Mouse (Mus musculus) intestine, postnatal 0 days (tissue): ENCODE measurements around the gene T2. TPM values are rescaled to one million over a fixed set of nuclear protein-coding genes. Genes with fewer than 3 reads are reported as not detected.
A peak's percentile ranks its signal among the peaks of the same experiment; 100 is the strongest.
"Not testable (repeated sequence)": the region's sequence is repeated elsewhere in the genome, so short reads cannot be mapped to it uniquely, and the experiment has no call there.

Source experiments
- ATAC-seq: fragments of 200-750 bp; cut with Nextera tagmentation; 2 replicates; pipeline ENCODE4 v1.8.0; 2017; ENCODE audit warnings: mild to moderate bottlenecking, moderate TSS enrichment, moderate library complexity
- H3K27ac ChIP-seq: fragments of 300-500 bp; sonication (generic); 2 replicates; pipeline ENCODE4 v1.5.1; 2014; ENCODE audit warnings: mild to moderate bottlenecking, low read depth, low read length, moderate library complexity
- H3K27me3 ChIP-seq: fragments of 300-500 bp; sonication (generic); replicated peaks from 2 replicates; pipeline ENCODE4 v1.6.1; 2014; ENCODE audit warnings: low read length, mixed read lengths; ENCODE audit not compliant: control insufficient read depth, insufficient read depth
- H3K36me3 ChIP-seq: fragments of 300-500 bp; sonication (generic); 2 replicates; pipeline ENCODE4 v1.6.1; 2014; ENCODE audit warnings: mild to moderate bottlenecking, moderate library complexity; ENCODE audit not compliant: control insufficient read depth, insufficient read depth
- H3K4me1 ChIP-seq: fragments of 300-500 bp; sonication (generic); replicated peaks from 2 replicates; pipeline ENCODE4 v1.6.1; 2014; ENCODE audit warnings: antibody characterized with exemption, low read length, mixed read lengths; ENCODE audit not compliant: control insufficient read depth, insufficient read depth
- H3K4me2 ChIP-seq: fragments of 300-500 bp; sonication (generic); replicated peaks from 2 replicates; pipeline ENCODE4 v1.6.1; 2014; ENCODE audit warnings: low read depth, mild to moderate bottlenecking, moderate library complexity
- H3K4me3 ChIP-seq: fragments of 300-500 bp; sonication (generic); 2 replicates; pipeline ENCODE4 v1.5.1; 2014; ENCODE audit warnings: low read depth, low read length
- H3K9ac ChIP-seq: fragments of 300-500 bp; sonication (generic); 2 replicates; pipeline ENCODE4 v1.6.1; 2014; ENCODE audit warnings: mild to moderate bottlenecking, low read depth, low read length
- H3K9me3 ChIP-seq: fragments of 300-500 bp; sonication (generic); 2 replicates; pipeline ENCODE4 v1.6.1; 2016; ENCODE audit warnings: mixed run types; ENCODE audit not compliant: control insufficient read depth
- CTCF ChIP-seq: sonication (generic); IDR thresholded peaks from 2 replicates; pipeline ENCODE4 v1.5.1; 2016; ENCODE audit warnings: low read depth, mild to moderate bottlenecking, control low read depth, antibody characterized with exemption, moderate library complexity
- WGBS: fragments of 180-500 bp; shearing (Covaris S2); extraction: QIAGEN DNeasy Blood & Tissue Kit; methylation state at CpG from one replicate; pipeline ENCODE4 v1.1.7; 2014; 5-methylcytosine and 5-hydroxymethylcytosine counted together
- polyA plus RNA-seq: library from polyadenylated mRNA; unstranded; fragments of >200 nt; fragmentation: Nextera tagmentation; extraction: Ambion mirVana; gene quantifications from 2 replicates; pipeline ENCODE4 v1.2.1, GENCODE M21; 2015

Gene T2
- polyA plus RNA-seq, 1 experiment from 2014 or later = 0.10 TPM

GRCm38 (mm10) chr17:8388990-8389789, 33.4 kb downstream of the T2 start:
- H3K27me3 ChIP-seq = peaks cover 28% of the 10 kb centered on the region
- no peaks in the 10 kb centered on the region for H3K9me3 ChIP-seq
- no peak overlapping the region for H3K4me3 ChIP-seq
- H3K36me3 ChIP-seq = no peaks in the 10 kb centered on the region
- ATAC-seq = no peak
- WGBS = 4% methylated on average over 28 of the region's 28 CpGs
- H3K9ac ChIP-seq = no peak overlapping the region
- TF ChIP-seq CTCF = no peak
- no peaks in the 10 kb centered on the region for H3K4me1 ChIP-seq
- no peak overlapping the region for H3K4me2 ChIP-seq
- H3K27ac ChIP-seq = no peak overlapping the region

- no peak overlapping the region for H3K4me2 ChIP-seq
These were observed 34.0 kb downstream of the T2 start for GRCm38 (mm10) chr17:8389790-8390095.

GRCm38 (mm10) chr17:8390487-8390886, 34.7 kb downstream of the T2 start:
- H3K36me3 ChIP-seq = no peaks in the 10 kb centered on the region
- no peak overlapping the region for H3K9ac ChIP-seq

More at GRCm38 (mm10) chr17:8389790-8390095, 34.0 kb downstream of the T2 start:
- Histone ChIP-seq H3K36me3 (no peaks in the 10 kb centered on the region), H3K4me1 (no peaks in the 10 kb centered on the region), H3K9ac (no peak overlapping the region), H3K4me3 (no peak overlapping the region), H3K9me3 (no peaks in the 10 kb centered on the region), H3K27me3 (peaks cover 28% of the 10 kb centered on the region), H3K27ac (no peak overlapping the region)
- ATAC-seq = no peak
- TF ChIP-seq CTCF = peak; percentile 33
- 7% methylated on average over 10 of the region's 10 CpGs for WGBS

GRCm38 (mm10) chr17:8396371-8396770, 40.6 kb downstream of the T2 start:
- H3K4me3 ChIP-seq = no peak overlapping the region
- no peaks in the 10 kb centered on the region for H3K9me3 ChIP-seq
- WGBS = 70% methylated on average over 4 of the region's 4 CpGs
- H3K36me3 ChIP-seq = no peaks in the 10 kb centered on the region
- H3K4me2 ChIP-seq = no peak overlapping the region
- no peak overlapping the region for H3K9ac ChIP-seq
- H3K4me1 ChIP-seq = no peaks in the 10 kb centered on the region
- H3K27me3 ChIP-seq = no peaks in the 10 kb centered on the region
- ATAC-seq = no peak
- no peak overlapping the region for H3K27ac ChIP-seq
- no peak for TF ChIP-seq CTCF

More at GRCm38 (mm10) chr17:8390487-8390886, 34.7 kb downstream of the T2 start:
- Histone ChIP-seq H3K27me3 (peaks cover 28% of the 10 kb centered on the region), H3K4me3 (no peak overlapping the region), H3K4me1 (no peaks in the 10 kb centered on the region), H3K27ac (no peak overlapping the region), H3K4me2 (no peak overlapping the region), H3K9me3 (no peaks in the 10 kb centered on the region)
- no peak for ATAC-seq
- no peak for TF ChIP-seq CTCF
- 64% methylated on average over 4 of the region's 4 CpGs for WGBS

- Histone ChIP-seq H3K9ac (no peak overlapping the region), H3K27ac (no peak overlapping the region), H3K4me2 (no peak overlapping the region), H3K4me3 (no peak overlapping the region), H3K36me3 (no peaks in the 10 kb centered on the region), H3K27me3 (no peaks in the 10 kb centered on the region), H3K4me1 (no peaks in the 10 kb centered on the region), H3K9me3 (no peaks in the 10 kb centered on the region)
- 66% methylated on average over 2 of the region's 2 CpGs for WGBS
- no peak for TF ChIP-seq CTCF
- ATAC-seq = no peak
These were observed 42.2 kb downstream of the T2 start for GRCm38 (mm10) chr17:8397946-8398345.

GRCm38 (mm10) chr17:8403932-8404331, 48.1 kb downstream of the T2 start:
- not testable (repeated sequence) for H3K27me3 ChIP-seq, H3K4me2 ChIP-seq, H3K27ac ChIP-seq, H3K4me1 ChIP-seq, ATAC-seq, H3K9ac ChIP-seq, H3K9me3 ChIP-seq, H3K36me3 ChIP-seq, H3K4me3 ChIP-seq
- 23% methylated on average over 5 of the region's 8 CpGs for WGBS
